Mouse (Mus musculus): ENCODE data around the gene Cplane1.

DNA sequence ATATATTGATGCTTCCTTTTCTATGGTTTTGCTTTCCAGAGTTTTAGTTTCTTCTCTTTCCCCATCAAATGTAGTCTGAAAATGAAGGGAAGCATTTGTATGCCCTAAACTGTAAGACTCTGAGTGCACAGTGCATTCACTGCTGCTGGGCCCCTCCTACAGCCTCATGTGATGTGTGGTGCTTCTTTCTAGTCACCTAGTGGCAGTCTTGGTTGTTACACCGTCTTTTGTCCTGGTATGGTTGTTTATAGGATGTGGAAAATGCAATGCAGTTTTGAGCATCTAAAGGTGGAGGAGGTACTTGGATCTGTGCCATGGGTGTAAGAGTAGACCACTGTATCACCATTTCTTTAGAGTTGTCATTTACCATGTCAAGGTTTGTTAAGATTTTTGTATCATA is 39.6 kb upstream of the Cplane1 start:
- TF ChIP-seq POLR2A (IDR thresholded peaks at IDR 0.05; ENCODE audit: insufficient read length, low read depth) (no peak), MAX (IDR thresholded peaks at IDR 0.05; ENCODE audit: low read depth) (no peak), POLR2AphosphoS2 (IDR thresholded peaks at IDR 0.05; ENCODE audit: insufficient read length, low read depth) (no peak), REST (IDR thresholded peaks at IDR 0.05; ENCODE audit: insufficient read depth, insufficient read length) (no peak), CEBPB (IDR thresholded peaks at IDR 0.05; ENCODE audit: insufficient read depth, poor library complexity, severe bottlenecking) (no peak), USF1 (IDR thresholded peaks at IDR 0.05; ENCODE audit: low read depth) (no peak), MYOG (IDR thresholded peaks at IDR 0.05; ENCODE audit: control insufficient read depth in 1 of 3, insufficient read depth in 1 of 3, insufficient read length in 2 of 3, low read depth in 2 of 3) (no peak)

Measured in myocyte (in vitro differentiated cells).